Mouse (Mus musculus) macrophage (primary cell): ENCODE results near the gene Cinp. TPM values are rescaled to one million over a fixed set of nuclear protein-coding genes. Genes with fewer than 3 reads are reported as not detected.
"Not testable (repeated sequence)": the region's sequence is repeated elsewhere in the genome, so short reads cannot be mapped to it uniquely, and the experiment has no call there.

ENCODE experiments used
- H3K27ac ChIP-seq: fragments of 350-480 bp; formaldehyde crosslinking; 2 replicates; pipeline ENCODE4 v1.9.0; 2021
- H3K36me3 ChIP-seq: fragments of 350-480 bp; formaldehyde crosslinking; 2 replicates; pipeline ENCODE4 v1.9.0; 2021; ENCODE audit errors: inconsistent target
- H3K4me3 ChIP-seq: fragments of 350-480 bp; formaldehyde crosslinking; 2 replicates; pipeline ENCODE4 v1.9.0; 2021; ENCODE audit errors: inconsistent target
- H3K79me2 ChIP-seq: fragments of 350-480 bp; formaldehyde crosslinking; 2 replicates; pipeline ENCODE4 v1.9.0; 2021; ENCODE audit errors: inconsistent target
- WGBS: methylation state at CpG from one replicate; pipeline ENCODE4 v1.1.7; 2026; ENCODE audit warnings: inconsistent platforms; ENCODE audit not compliant: missing documents; 5-methylcytosine and 5-hydroxymethylcytosine counted together
- polyA plus RNA-seq: library from polyadenylated mRNA; stranded (reverse); fragments of 250-400 nt; gene quantifications from 3 replicates; pipeline ENCODE4 v1.2.4, GENCODE M21; 2018; ENCODE audit warnings: inconsistent platforms

Cinp gene
- polyA plus RNA-seq, 1 experiment from 2014 or later: 41.8 TPM

DNA sequence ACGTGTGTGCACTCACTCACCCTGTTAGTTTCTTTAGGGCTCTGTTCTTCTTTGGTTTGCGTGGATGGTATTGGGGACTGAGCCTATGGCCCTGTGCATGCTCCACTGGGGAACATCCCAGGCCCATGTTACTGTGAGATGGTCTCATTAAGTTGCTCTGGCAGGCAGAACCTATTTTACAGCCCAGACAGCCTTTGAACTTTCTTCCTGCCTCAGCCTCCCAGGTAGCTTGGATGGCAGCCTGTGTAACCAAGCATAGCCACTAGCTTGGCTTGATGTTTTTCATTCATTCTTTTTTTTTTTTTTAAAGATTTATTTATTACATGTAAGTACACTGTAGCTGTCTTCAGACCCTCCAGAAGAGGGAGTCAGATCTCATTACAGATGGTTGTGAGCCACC lies 3.7 kb downstream of the Cinp start:
- WGBS: 95% methylated on average over 2 of the region's 2 CpGs

DNA sequence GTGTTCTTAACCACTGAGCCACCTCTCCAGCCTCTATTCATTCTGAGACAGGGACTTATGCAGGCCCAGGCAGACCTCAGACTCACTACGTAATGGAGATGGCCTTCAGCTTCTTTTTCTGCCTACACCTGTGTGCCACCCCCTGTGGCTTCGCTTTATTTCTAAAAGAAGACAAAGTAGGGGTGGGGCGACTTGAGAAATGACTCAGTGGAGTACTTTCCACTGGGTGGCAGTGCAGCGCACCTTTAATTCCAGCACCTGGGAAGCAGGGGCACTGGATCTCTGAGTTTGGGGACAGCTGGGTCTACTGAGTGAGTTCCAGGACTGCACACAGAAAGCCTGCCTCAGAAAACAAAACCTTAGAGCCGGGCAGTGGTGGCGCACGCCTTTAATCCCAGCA lies 6.7 kb downstream of the Cinp start:
- 96% methylated on average over 7 of the region's 7 CpGs for WGBS

More for the DNA sequence above, 3.7 kb downstream of the Cinp start:
- Histone ChIP-seq H3K4me3 (no peak overlapping the region), H3K79me2 (peaks cover 42% of the 10 kb centered on the region), H3K36me3 (0 out of 2 replicates have a peak, but pooled peaks cover 8% of the 10 kb centered on the region), H3K27ac (no peak overlapping the region)

DNA sequence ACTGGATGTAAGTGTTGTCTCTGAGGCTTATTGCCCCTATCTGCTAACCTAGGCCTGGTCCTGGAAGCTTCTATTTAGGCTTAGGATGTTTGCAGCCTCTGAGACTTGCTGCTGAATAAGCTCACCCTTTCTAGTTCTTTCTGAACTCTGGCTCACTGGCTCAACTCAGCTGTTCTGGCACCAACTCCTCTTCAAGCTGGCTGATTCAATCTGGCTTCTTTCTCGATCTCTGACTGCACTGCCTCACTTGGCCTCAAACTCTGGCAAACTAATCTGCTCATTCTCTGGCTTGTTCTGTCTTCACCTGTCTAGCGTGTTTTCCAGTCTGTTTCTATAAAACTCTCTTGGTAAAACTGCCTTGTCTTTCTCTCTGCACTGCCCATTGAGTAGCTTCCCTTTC lies 13.6 kb downstream of the Cinp start:
- 96% methylated on average over 2 of the region's 2 CpGs for WGBS
- H3K79me2 ChIP-seq: no peaks in the 10 kb centered on the region
- H3K36me3 ChIP-seq: peaks cover 48% of the 10 kb centered on the region

More for the DNA sequence above, 6.7 kb downstream of the Cinp start:
- peaks cover 14% of the 10 kb centered on the region; the same call in 1 of the 2 replicates for H3K36me3 ChIP-seq
- H3K4me3 ChIP-seq: no peak overlapping the region
- H3K79me2 ChIP-seq: peaks cover 19% of the 10 kb centered on the region; the same call in 1 of the 2 replicates
- H3K27ac ChIP-seq: no peak overlapping the region

DNA sequence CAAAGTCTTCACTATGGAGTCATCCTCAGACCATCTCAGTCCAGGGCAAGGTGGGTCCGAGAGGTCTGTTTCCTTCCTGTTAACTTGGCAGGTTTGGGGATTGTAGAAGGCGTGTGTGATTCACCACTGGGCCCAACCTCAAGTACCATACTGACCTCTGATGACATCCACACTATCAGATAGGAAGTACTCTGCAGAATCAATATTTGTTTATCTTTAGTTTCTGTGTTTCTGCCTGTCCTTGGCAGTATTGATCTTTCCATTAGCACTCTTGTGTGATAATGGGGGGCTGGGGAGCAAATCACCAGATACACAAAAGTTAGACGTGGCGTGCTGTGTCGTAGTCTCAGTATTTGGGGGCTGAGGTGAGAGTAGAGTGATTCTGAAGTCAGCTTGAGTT lies 17.7 kb downstream of the Cinp start:
- Histone ChIP-seq H3K4me3 (no peak overlapping the region), H3K36me3 (peaks cover 70% of the 10 kb centered on the region), H3K27ac (no peak overlapping the region), H3K79me2 (no peaks in the 10 kb centered on the region)
- 95% methylated on average over 3 of the region's 5 CpGs for WGBS

More for the DNA sequence above, 13.6 kb downstream of the Cinp start:
- no peak overlapping the region for H3K27ac ChIP-seq
- H3K4me3 ChIP-seq: no peak overlapping the region

DNA sequence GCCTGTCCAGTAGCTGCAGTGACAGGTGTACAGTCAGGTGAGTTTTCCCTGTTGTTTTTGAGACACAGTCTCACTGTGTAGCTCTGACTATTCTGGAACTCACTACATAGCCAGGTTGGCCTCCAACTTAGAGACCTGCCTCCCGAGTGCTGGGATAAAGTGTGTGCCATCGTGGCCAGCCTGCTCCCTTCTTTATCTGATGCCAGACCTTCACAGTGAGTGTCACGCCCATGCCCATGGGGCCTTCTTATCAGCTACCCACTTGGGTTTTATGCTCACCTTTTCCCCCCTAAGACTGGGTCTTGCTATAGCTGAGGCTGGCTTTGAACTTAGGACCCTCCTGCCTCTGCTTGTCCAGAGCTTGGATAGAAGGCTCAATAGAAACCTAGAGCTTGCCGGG lies 18.8 kb downstream of the Cinp start:
- Histone ChIP-seq H3K36me3 (peaks cover 69% of the 10 kb centered on the region), H3K27ac (no peak overlapping the region), H3K79me2 (no peaks in the 10 kb centered on the region), H3K4me3 (no peak overlapping the region)
- WGBS: 98% methylated on average over 4 of the region's 4 CpGs

DNA sequence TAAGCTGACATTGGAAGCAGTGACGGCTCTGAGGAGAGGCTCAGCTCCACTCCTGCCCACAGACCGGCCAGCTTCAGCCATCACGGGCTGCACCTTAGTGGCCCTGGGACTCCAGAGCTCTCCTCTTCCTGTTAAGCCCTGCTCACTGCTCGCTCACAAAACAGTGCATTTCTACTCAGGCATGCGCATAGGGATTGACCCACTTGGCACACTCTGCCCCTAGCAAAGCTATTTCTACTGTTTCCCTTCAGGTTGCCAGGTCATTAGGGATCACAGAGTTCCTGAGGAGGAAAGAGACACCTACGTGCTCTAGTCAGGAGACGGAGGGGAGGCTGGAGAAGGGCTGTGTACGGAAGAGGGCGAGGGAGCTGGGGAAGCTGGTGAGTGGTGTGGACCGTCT lies 23.0 kb downstream of the Cinp start:
- 97% methylated on average over 10 of the region's 10 CpGs for WGBS
- H3K36me3 ChIP-seq: peaks cover 81% of the 10 kb centered on the region
- H3K27ac ChIP-seq: no peak overlapping the region

DNA sequence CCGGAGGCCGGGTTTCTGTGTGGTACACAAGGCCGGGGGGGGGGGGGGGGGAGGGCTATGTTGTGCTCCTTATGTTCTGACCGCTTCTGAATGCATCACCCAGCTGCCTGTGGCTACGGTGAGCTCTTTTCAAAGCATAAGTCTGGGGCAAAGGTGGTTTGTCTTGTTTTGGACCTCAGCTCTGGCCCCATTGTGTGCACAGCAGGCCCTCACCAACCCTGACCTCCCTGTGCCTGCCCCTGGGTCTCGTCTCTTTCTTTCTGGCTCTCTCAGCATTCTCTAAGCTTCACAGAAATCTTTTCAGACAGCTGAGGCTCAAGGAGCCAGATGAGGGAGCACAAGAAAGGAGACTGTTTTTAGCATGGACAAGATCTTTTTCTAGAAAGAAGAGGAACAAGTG lies 23.4 kb downstream of the Cinp start:
- Histone ChIP-seq H3K79me2 (peaks cover 5% of the 10 kb centered on the region; the same call in 1 of the 2 replicates), H3K27ac (no peak overlapping the region), H3K4me3 (no peak overlapping the region), H3K36me3 (peaks cover 81% of the 10 kb centered on the region)
- 97% methylated on average over 5 of the region's 6 CpGs for WGBS

More for the DNA sequence above, 23.0 kb downstream of the Cinp start:
- Histone ChIP-seq H3K4me3 (no peak overlapping the region), H3K79me2 (peaks cover under 1% of the 10 kb centered on the region; the same call in 1 of the 2 replicates)

DNA sequence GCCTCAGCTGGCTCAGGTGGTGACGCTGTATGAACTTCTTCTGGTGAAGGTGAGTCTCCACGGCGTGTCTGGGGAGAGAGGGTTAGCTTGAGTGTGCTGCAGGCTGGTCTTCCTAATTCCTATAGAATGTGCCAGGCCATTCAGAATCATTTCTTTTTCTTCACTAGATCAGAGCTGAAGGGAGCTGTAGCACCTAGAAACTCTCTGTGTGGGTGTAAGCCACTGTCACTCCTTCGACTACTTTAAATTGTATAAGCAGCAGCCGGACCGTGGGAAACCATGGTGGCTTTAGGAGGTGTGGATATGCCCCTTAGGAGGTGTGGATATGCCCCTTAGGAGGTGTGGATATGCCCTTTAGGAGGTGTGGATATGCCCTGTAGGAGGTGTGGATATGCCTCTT lies 24.9 kb downstream of the Cinp start:
- Histone ChIP-seq H3K27ac (no peak overlapping the region), H3K79me2 (peaks cover 12% of the 10 kb centered on the region; the same call in 1 of the 2 replicates), H3K4me3 (no peak overlapping the region), H3K36me3 (peaks cover 82% of the 10 kb centered on the region)
- 91% methylated on average over 3 of the region's 6 CpGs for WGBS

DNA sequence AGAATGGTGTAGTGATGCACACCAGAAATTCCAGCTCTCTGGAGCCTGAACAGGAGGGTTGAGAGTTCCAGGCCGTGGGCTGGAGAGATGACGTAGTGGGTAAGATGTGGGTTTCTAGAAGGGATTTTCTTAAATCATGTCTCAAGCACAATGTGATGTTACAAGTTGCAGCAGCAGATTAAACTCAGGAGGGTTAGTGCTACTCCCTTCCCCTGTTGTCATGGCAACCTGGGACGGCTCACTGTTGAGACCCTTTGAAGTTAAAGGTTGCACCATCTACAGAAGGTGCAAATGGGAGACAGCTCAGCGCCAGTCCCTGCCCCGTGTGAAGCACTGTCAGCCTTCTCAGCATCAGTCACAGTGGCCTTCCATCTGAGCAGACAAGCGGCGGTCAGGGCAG lies 27.7 kb downstream of the Cinp start:
- 93% methylated on average over 7 of the region's 7 CpGs for WGBS
- peaks cover 59% of the 10 kb centered on the region for H3K36me3 ChIP-seq
- no peak overlapping the region for H3K4me3 ChIP-seq
- peaks cover 31% of the 10 kb centered on the region; the same call in 1 of the 2 replicates for H3K79me2 ChIP-seq
- no peak overlapping the region for H3K27ac ChIP-seq

DNA sequence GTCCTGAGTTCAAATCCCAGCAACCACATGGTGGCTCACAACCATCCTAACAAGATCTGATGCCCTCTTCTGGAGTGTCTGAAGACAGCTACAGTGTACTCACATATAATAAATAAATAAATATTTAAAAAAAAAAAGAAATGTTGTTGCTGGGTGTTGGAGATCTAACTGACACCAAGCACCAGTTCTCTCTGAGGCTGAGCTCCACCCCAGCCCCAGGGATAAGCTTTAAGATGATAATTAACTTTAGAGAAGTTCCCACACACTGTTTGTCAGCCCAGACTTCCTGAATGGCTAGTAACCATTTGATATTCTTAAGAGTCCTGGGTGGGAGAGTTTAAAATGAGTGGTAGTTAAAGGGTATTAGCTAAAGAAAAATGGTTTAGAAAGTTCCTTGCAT lies 28.7 kb downstream of the Cinp start:
- no peak overlapping the region for H3K27ac ChIP-seq
- no peak overlapping the region for H3K4me3 ChIP-seq
- peaks cover 40% of the 10 kb centered on the region; the same call in 1 of the 2 replicates for H3K79me2 ChIP-seq
- H3K36me3 ChIP-seq: peaks cover 51% of the 10 kb centered on the region

DNA sequence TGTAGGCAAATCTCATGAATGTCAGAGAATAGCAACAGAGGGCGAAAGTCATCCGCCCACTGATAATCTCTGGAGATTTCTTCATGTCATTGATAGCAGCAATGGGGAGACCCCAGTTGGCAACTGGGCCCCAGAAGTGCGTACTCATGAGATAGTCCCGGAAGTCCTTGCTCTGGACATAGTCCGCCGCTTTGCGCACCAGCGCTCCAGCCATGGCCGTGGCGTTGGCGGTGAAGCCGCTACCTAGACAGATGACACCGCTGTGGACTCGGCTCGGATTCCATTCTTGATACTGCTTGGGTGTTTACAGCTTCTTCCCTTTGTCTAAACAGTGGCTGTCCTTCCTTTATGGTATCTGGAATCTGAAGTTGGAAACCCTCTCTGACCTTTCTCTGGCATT lies 30.3 kb downstream of the Cinp start:
- peaks cover 36% of the 10 kb centered on the region for H3K36me3 ChIP-seq
- not testable (repeated sequence) for H3K4me3 ChIP-seq, H3K27ac ChIP-seq
- H3K79me2 ChIP-seq: peaks cover 54% of the 10 kb centered on the region; the same call in 1 of the 2 replicates
- 96% methylated on average over 12 of the region's 15 CpGs for WGBS

DNA sequence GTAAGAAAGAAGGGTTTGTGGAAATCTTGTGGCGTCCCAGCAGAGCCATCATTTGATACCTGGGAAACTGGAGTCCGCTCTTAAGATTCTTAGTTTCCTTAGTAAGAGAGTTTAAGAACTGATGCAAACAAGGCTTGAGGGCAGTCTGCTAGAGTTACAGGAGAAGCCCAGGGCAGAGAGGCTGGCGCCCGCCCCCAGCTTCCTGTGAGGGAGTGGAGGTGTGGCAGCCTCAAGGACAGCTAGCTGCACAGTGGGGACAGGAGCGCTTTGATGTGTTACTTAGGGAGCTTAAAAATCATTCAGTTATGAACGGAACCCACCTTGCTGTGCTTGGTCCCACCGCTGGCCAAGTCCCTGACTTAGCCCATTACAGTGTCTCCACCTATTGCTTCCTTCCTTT lies 31.7 kb downstream of the Cinp start:
- Histone ChIP-seq H3K79me2 (peaks cover 68% of the 10 kb centered on the region; the same call in 1 of the 2 replicates), H3K27ac (no peak overlapping the region), H3K36me3 (peaks cover 29% of the 10 kb centered on the region), H3K4me3 (no peak overlapping the region)
- 47% methylated on average over 7 of the region's 7 CpGs for WGBS

DNA sequence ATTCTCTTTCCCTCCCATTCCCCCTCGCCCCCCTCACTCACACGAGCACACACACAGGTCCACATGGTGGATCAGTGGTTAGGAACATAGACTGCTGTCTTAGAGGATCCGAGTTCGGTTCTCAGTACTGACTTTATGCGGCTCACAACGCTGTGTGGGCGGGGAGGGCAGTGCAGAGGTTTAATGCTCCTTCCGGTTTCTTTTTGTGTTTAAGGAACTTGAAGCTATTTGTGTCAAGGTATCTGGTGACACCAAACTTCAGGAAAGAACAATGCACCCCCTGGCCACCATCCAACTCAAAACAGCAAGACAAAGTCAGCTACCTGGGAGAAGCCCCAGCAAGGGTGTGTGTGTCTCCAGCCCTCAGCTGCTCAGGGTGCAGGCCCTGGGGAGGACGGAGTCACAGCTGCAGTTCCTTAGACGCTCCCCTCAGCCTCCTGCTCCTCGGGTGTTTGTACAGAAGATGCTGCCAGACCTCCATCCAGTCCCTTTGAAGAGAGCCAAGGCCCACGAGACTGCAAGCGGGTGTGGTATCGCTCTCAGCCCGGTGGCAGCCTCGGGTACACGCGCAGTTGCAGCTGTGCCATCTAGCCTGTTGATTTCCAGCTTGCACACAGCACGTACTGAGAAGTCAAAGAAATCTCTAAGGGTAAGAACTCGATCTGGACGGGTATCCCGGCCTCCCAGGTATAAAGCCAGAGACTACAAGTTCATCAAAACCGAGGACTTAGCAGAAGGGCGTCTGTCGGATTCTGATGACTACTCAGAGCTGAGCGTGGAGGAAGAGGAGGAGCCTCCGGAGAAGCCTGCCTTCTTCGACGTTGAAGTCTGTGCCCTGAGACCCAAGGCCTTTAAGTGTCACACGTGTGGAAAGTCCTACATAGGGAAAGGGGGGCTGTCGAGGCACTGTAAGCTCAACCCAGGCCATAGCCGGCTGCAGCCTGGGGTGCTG lies 33.9 kb downstream of the Cinp start:
- WGBS: 66% methylated on average over 31 of the region's 32 CpGs
- H3K27ac ChIP-seq: peak overlapping the region; percentile 38
- no peak overlapping the region for H3K4me3 ChIP-seq
- H3K79me2 ChIP-seq: peaks cover 67% of the 10 kb centered on the region; the same call in 1 of the 2 replicates
- H3K36me3 ChIP-seq: 0 out of 2 replicates have a peak, but pooled peaks cover 11% of the 10 kb centered on the region

DNA sequence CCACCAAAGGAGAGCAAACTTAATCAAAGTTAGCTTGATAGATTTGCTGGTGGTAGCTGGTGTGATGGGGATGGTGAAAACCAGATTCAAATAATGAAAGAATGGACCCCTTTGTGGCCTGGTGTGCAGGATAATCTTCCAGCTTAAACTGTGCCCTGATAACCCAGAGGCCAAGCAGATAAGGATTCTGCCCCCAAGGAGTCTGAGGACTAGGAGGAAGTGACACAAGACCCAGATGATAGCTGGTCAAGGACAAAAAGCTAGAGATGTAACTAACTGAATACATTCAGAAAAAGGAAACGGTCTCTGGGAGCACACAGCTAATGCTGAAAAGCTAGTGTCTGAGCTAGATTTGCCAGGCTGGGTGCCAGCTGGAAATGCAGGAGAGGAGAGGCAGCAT lies 37.0 kb downstream of the Cinp start:
- 19% methylated on average over 1 of the region's 1 CpGs for WGBS

DNA sequence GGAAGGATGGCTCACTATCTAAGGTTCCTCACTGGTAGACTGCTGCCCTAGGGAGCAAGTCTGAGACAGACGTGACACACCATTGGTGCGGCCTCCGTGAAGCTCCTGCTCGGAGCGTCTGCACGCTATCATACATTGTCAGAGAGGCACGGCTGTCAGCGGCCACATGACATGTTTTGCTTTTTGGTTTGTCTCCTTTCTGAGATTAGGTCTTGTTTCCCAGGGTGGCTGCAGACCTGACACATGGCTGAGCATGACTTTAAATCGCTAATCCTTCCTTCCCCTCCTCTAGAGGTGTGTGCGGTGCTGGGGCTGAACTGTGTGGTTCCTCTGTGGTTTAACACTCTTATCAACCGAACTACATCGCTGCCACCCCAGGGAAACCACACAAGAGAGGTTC lies 37.5 kb downstream of the Cinp start:
- H3K79me2 ChIP-seq: peaks cover 43% of the 10 kb centered on the region; the same call in 1 of the 2 replicates
- no peaks in the 10 kb centered on the region for H3K36me3 ChIP-seq
- 5% methylated on average over 12 of the region's 12 CpGs for WGBS
- peak overlapping the region; percentile 60 for H3K27ac ChIP-seq
- H3K4me3 ChIP-seq: peak overlapping the region; percentile 59

More for the DNA sequence above, 37.0 kb downstream of the Cinp start:
- peak overlapping the region; percentile 60 for H3K27ac ChIP-seq
- no peak overlapping the region; the same call in 1 of the 2 replicates for H3K4me3 ChIP-seq
- peaks cover 48% of the 10 kb centered on the region; the same call in 1 of the 2 replicates for H3K79me2 ChIP-seq
- H3K36me3 ChIP-seq: no peaks in the 10 kb centered on the region
